ENCODE assay signal across 19 mouse cellular contexts in the genomic region with DNA sequence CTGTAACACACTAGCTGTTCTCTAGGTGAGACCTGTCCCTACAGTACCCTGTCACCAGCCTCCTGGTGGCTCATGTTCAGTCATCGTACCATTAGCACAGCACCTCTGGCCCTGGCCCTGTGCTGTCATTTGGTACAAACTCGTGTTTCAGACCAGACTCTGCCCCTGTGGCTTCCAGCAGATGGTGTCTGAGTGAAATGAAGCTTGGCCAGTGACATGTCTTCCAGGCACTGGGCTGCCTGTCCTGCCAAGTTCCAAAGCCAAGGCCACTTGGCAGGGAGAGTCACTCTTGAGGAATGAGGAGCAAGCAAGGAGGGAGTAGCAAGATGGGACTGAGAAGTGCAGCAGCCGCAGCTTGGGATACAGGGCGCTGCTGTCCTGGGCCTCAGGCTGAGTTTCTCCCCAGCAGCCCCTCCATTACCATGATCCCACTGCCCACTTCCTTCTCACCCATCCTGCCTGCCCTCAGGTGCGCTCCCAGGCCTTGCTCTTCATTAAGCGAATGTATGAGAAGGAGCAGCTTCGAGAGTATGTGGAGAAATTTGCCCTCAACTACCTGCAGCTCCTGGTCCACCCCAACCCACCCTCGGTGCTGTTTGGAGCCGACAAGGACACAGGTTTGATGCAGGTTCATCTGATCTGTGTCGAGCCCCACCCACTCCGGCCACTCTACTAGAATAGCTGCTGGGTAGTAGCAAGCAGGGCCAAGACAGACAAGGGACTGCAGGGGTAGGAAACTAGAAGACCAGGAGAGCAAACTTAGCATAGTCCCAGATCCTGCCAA. TPM values are rescaled to one million over a fixed set of nuclear protein-coding genes. Genes with fewer than 3 reads are reported as not detected.
DNase-seq lines count a peak whose midpoint lies in the region; ATAC-seq and TF ChIP-seq lines count a peak whose summit lies in the region.
"Had no signal": no experiment of that assay in that cellular context is flagged by ENCODE, and none has a peak within 500 bp of the region (broad histone marks: within the 10 kb centered on the region; RNA-seq: fewer than 3 reads in every experiment).

No protein-coding gene starts in this region.

- no peaks in the 10 kb centered on the region for H3K27me3 ChIP-seq in hindbrain, postnatal 0 days (ENCODE audit: insufficient read depth, low read length)
- H3K27me3 ChIP-seq in hindbrain, embryonic 11.5 days (ENCODE audit: control insufficient read depth, insufficient read depth, low read length) = no peaks in the 10 kb centered on the region
- H3K27me3 ChIP-seq: intestine, embryonic 15.5 days; midbrain, embryonic 13.5 days; neural tube, embryonic 15.5 days; Patski had no signal

- peaks cover 78% of the 10 kb centered on the region for H3K36me3 ChIP-seq in hindbrain, postnatal 0 days (ENCODE audit: insufficient read depth, low read length)
- H3K36me3 ChIP-seq in hindbrain, embryonic 11.5 days (ENCODE audit: control insufficient read depth, insufficient read depth, low read length) = peaks cover 26% of the 10 kb centered on the region

- 0 out of 2 replicates have a peak, but pooled peaks have one; percentile 8 for TF ChIP-seq CTCF in hindbrain, postnatal 0 days (IDR thresholded peaks at IDR 0.05; ENCODE audit: low read depth)
- peak; percentile 14; the same call in 1 of the 2 replicates for TF ChIP-seq CTCF in gastrocnemius, adult 2 months (IDR thresholded peaks at IDR 0.05)

- no peak overlapping the region for H3K4me2 ChIP-seq in hindbrain, postnatal 0 days (ENCODE audit: low read depth, low read length)
- H3K4me2 ChIP-seq in hindbrain, embryonic 11.5 days (replicated peaks; ENCODE audit: low read depth, low read length) = no peak overlapping the region
- H3K4me2 ChIP-seq: intestine, embryonic 15.5 days; midbrain, embryonic 13.5 days; neural tube, embryonic 15.5 days had no signal

- intact Hi-C loops in gastrocnemius, adult 2 months (cut with DNase I) = no loop called here

- H3K27ac ChIP-seq in hindbrain, postnatal 0 days = no peak overlapping the region
- H3K27ac ChIP-seq in hindbrain, embryonic 11.5 days (ENCODE audit: low read depth, low read length) = no peak overlapping the region
- H3K27ac ChIP-seq in gastrocnemius, adult 2 months = peak overlapping the region; percentile 69
- H3K27ac ChIP-seq: intestine, embryonic 15.5 days; layer of hippocampus, adult 2 months; midbrain, embryonic 13.5 days; neural tube, embryonic 15.5 days had no signal

- H3K9ac ChIP-seq in hindbrain, postnatal 0 days (replicated peaks; ENCODE audit: low read length) = no peak overlapping the region
- H3K9ac ChIP-seq in hindbrain, embryonic 11.5 days (ENCODE audit: low read depth, low read length) = no peak overlapping the region
- H3K9ac ChIP-seq: intestine, embryonic 15.5 days; liver, postnatal 0 days; midbrain, embryonic 13.5 days; neural tube, embryonic 15.5 days had no signal

- peak; percentile 61 for DNase-seq in hindbrain, postnatal 0 days (ENCODE audit: low spot score)
- no peak for DNase-seq in hindbrain, embryonic 11.5 days (ENCODE audit: low spot score)
- DNase-seq in adrenal gland, adult 18-20 months (ENCODE audit: low spot score in 2 of 2) = peak; percentile 37 to 43
- DNase-seq in gastrocnemius, adult 2 months = peak; percentile 88
- DNase-seq in spleen, postnatal 36 days (ENCODE audit: low spot score in 2 of 2) = no peak
- no peak for DNase-seq in c-Kit-positive CD71-positive TER-119-positive erythroid progenitor cells, embryonic 14.5 days (ENCODE audit: low spot score)
- DNase-seq in left cerebral cortex, adult 18-20 months (ENCODE audit: low spot score in 2 of 2) = no peak
- DNase-seq: liver, postnatal 0 days; spleen, adult 18-20 months; thymus, postnatal 25 days had no signal

- H3K9me3 ChIP-seq in hindbrain, postnatal 0 days (ENCODE audit: low read length) = no peaks in the 10 kb centered on the region
- no peaks in the 10 kb centered on the region for H3K9me3 ChIP-seq in hindbrain, embryonic 11.5 days (ENCODE audit: control insufficient read depth, low read length)
- H3K9me3 ChIP-seq: intestine, embryonic 15.5 days; midbrain, embryonic 13.5 days; neural tube, embryonic 15.5 days had no signal

- ATAC-seq in hindbrain, postnatal 0 days = peak; percentile 44
- ATAC-seq in hindbrain, embryonic 11.5 days (ENCODE audit: low FRiP score) = no peak
- ATAC-seq in cerebellum, adult (ENCODE audit: insufficient number of reproducible peaks, low FRiP score, low TSS enrichment) = peak; percentile 72
- ATAC-seq: CD4-positive, CD25-positive, alpha-beta regulatory T cell, adult 4 months; intestine, embryonic 15.5 days; liver, postnatal 0 days; midbrain, embryonic 13.5 days; Patski had no signal

- no peaks in the 10 kb centered on the region for H3K4me1 ChIP-seq in hindbrain, postnatal 0 days (ENCODE audit: insufficient read depth, low read length)
- H3K4me1 ChIP-seq in hindbrain, embryonic 11.5 days (replicated peaks; ENCODE audit: control insufficient read depth, insufficient read depth, low read length) = no peaks in the 10 kb centered on the region
- H3K4me1 ChIP-seq: intestine, embryonic 15.5 days; midbrain, embryonic 13.5 days; neural tube, embryonic 15.5 days had no signal

- H3K4me3 ChIP-seq in hindbrain, postnatal 0 days (ENCODE audit: low read length) = no peak overlapping the region
- no peak overlapping the region for H3K4me3 ChIP-seq in hindbrain, embryonic 11.5 days (ENCODE audit: low read depth, low read length)
- no peak overlapping the region for H3K4me3 ChIP-seq in gastrocnemius, adult 2 months
- H3K4me3 ChIP-seq: intestine, embryonic 15.5 days; layer of hippocampus, adult 2 months; midbrain, embryonic 13.5 days; neural tube, embryonic 15.5 days had no signal

- 84% methylated on average over 11 of the region's 11 CpGs for WGBS in hindbrain, postnatal 0 days
- 93% methylated on average over 11 of the region's 11 CpGs for WGBS in hindbrain, embryonic 11.5 days

RNA-seq across cellular contexts. Expression of gene Rsph6a, which starts 8.0 kb away (rescaled TPM):
- not detected in 2 replicates for total RNA-seq in hindbrain, postnatal 0 days (2014; rRNA removed)
- 0.19 and 0.44 TPM in 2 replicates for polyA plus RNA-seq in hindbrain, postnatal 0 days (2015; fragmentation: Nextera tagmentation; extraction: Ambion mirVana)
- not detected in 2 replicates for polyA plus RNA-seq in hindbrain, embryonic 11.5 days (2014; fragmentation: Nextera tagmentation; extraction: Ambion mirVana)
- total RNA-seq in adrenal gland, adult 18-20 months (2021) = not detected
- not detected for total RNA-seq in gastrocnemius, adult 2 months (2021)
- under 1 TPM in 1 of 2 experiments, not detected in 1; 0.35 TPM for total RNA-seq in left cerebral cortex, adult 18-20 months (2021)
- polyA plus RNA-seq: CD4-positive, CD25-positive, alpha-beta regulatory T cell, adult 4 months; heart, embryonic 16.5 days; intestine, embryonic 15.5 days; liver, postnatal 0 days; Patski had no signal

RNA-seq across cellular contexts. Expression of gene Sympk, which starts 22.3 kb away (rescaled TPM):
- 85.4 and 88.0 TPM in 2 replicates for total RNA-seq in hindbrain, postnatal 0 days (2014; rRNA removed)
- polyA plus RNA-seq in hindbrain, postnatal 0 days (2015; fragmentation: Nextera tagmentation; extraction: Ambion mirVana) = 19.2 TPM in 2 replicates
- 29.4 and 30.5 TPM in 2 replicates for polyA plus RNA-seq in hindbrain, embryonic 11.5 days (2014; fragmentation: Nextera tagmentation; extraction: Ambion mirVana)
- 100 to 1,000 TPM in 1 of 2 experiments, 10 to 100 TPM in 1; 92.0 to 105 TPM for total RNA-seq in adrenal gland, adult 18-20 months (2021)
- total RNA-seq in gastrocnemius, adult 2 months (2021) = 10 to 100 TPM; 70.9 to 81.5 TPM
- total RNA-seq in left cerebral cortex, adult 18-20 months (2021) = 100 to 1,000 TPM; 116 to 123 TPM

RNA-seq across cellular contexts. Expression of gene Foxa3, which starts 23.1 kb away (rescaled TPM):
- total RNA-seq in hindbrain, postnatal 0 days (2014; rRNA removed) = not detected in 2 replicates
- polyA plus RNA-seq in hindbrain, postnatal 0 days (2015; fragmentation: Nextera tagmentation; extraction: Ambion mirVana) = not detected in 2 replicates
- polyA plus RNA-seq in hindbrain, embryonic 11.5 days (2014; fragmentation: Nextera tagmentation; extraction: Ambion mirVana) = not detected in 2 replicates
- total RNA-seq in adrenal gland, adult 18-20 months (2021) = not detected
- total RNA-seq in gastrocnemius, adult 2 months (2021) = not detected
- not detected for total RNA-seq in left cerebral cortex, adult 18-20 months (2021)
- total RNA-seq: layer of hippocampus, adult 2 months; left cerebral cortex, postnatal 36 days had no signal
- polyA plus RNA-seq: CD4-positive, CD25-positive, alpha-beta regulatory T cell, adult 4 months; midbrain, embryonic 13.5 days had no signal

RNA-seq across cellular contexts. Expression of gene Dmwd, which starts 29.5 kb away (rescaled TPM):
- total RNA-seq in hindbrain, postnatal 0 days (2014; rRNA removed) = 145 and 151 TPM in 2 replicates
- 28.9 and 30.9 TPM in 2 replicates for polyA plus RNA-seq in hindbrain, postnatal 0 days (2015; fragmentation: Nextera tagmentation; extraction: Ambion mirVana)
- 18.3 and 20.2 TPM in 2 replicates for polyA plus RNA-seq in hindbrain, embryonic 11.5 days (2014; fragmentation: Nextera tagmentation; extraction: Ambion mirVana)
- 10 to 100 TPM; 48.3 to 49.1 TPM for total RNA-seq in adrenal gland, adult 18-20 months (2021)
- total RNA-seq in gastrocnemius, adult 2 months (2021) = 10 to 100 TPM; 31.9 to 32.1 TPM
- 100 to 1,000 TPM; 143 TPM for total RNA-seq in left cerebral cortex, adult 18-20 months (2021)
- polyA plus RNA-seq: CD4-positive, CD25-positive, alpha-beta regulatory T cell, adult 4 months had no signal

RNA-seq across cellular contexts. Expression of gene Dmpk, which starts 37.2 kb away (rescaled TPM):
- 19.5 and 27.8 TPM in 2 replicates for total RNA-seq in hindbrain, postnatal 0 days (2014; rRNA removed)
- 4.8 and 5.6 TPM in 2 replicates for polyA plus RNA-seq in hindbrain, postnatal 0 days (2015; fragmentation: Nextera tagmentation; extraction: Ambion mirVana)
- polyA plus RNA-seq in hindbrain, embryonic 11.5 days (2014; fragmentation: Nextera tagmentation; extraction: Ambion mirVana) = 10.3 and 12.2 TPM in 2 replicates
- total RNA-seq in adrenal gland, adult 18-20 months (2021) = 100 to 1,000 TPM; 127 to 137 TPM
- total RNA-seq in gastrocnemius, adult 2 months (2021) = 100 to 1,000 TPM; 265 to 336 TPM
- 10 to 100 TPM; 26.6 to 32.0 TPM for total RNA-seq in left cerebral cortex, adult 18-20 months (2021)

Comparison
In these comparisons a context has a peak if more than half of its experiments do, and no peak if none do; other contexts are left out.
1. DNase-seq: peak in hindbrain, postnatal 0 days (single experiment), adrenal gland, adult 18-20 months (2 of 2) and gastrocnemius, adult 2 months (single experiment); none in hindbrain, embryonic 11.5 days (single experiment), spleen, postnatal 36 days (0 of 2), c-Kit-positive CD71-positive TER-119-positive erythroid progenitor cells, embryonic 14.5 days (single experiment) and left cerebral cortex, adult 18-20 months (0 of 2).